Mouse (Mus musculus) cerebellum, adult (tissue): Measurements from ENCODE around the gene Sdsl.
A peak's percentile ranks its signal among the peaks of the same experiment; 100 is the strongest.

Source experiments
- ATAC-seq: cut with Nextera tagmentation; 2 replicates; pipeline ENCODE4 v1.9.2; 2017; ENCODE audit warnings: mild to moderate bottlenecking, moderate library complexity, mixed read lengths; ENCODE audit not compliant: insufficient number of reproducible peaks, low FRiP score, low TSS enrichment

The Sdsl gene

DNA sequence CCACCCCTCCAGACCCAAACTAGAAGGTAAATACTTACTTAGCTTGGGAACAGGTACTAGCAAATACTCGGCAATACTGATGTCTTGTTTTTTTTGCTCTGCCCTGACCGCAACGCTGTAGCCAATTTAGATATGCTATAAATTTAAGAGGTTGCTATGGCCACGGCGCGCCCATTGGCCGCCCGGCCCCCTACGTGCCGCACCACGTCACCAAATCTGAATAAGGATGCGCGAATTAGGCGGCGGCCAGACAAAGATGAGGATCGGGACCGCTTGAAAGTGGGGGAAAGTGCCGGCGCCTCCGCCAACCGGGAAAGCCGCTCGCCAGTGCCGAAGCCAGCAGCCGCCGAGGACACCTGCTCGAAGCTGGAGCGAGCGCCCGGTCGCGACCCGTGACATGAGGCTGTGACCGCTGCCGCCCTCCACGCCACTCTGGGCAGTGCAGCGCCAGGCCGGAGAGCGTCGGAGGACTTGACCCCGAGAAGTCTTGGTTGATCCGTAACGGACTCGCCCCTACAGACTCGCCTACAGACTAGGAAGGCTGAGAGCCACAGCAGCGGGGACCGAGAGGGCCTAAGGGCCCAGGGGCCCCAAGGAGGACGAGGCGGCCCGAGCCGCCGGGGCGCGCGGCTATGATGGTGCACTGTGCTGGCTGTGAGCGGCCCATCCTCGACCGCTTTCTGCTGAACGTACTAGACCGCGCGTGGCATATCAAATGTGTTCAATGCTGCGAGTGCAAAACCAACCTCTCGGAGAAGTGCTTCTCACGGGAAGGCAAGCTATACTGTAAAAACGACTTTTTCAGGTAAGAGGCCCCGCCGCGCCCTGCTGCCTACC is 40.7 kb downstream of the Sdsl start, which contains the start of gene Lhx5:
Gene Lhx5, plus strand, starts transcription at position 51 of the 837 bp plus-strand sequence.
- ATAC-seq: 0 out of 2 replicates have a peak, but pooled peaks have one; percentile 20

DNA sequence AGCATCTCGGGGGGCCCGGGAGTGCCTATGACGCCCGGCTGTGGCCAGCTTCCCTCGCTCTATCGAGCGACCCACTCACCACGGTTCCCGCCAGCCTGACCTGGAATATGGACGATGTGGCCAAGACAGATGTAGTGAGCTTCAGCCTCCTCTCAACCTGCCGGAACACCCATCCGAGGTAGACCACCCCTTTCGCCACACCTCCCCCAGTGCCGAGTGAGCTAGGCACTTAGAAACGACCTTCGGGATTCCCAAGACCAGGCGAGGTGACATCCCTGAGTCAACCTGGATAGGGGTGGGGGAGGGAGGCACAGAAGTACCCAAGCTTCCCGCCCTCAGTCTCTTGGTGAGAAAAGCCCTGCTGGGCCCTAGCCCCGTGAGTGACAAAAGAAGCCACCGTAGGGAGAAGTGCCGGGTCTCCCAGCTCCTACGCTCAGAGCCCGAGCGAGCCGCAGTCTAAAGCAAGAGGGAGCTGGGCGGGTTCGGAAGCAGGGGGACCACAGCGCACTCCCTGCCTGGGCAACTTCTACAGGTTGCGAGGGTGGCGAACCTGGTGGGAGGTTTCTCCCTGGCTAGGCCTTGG is 41.5 kb downstream of the Sdsl start:
- ATAC-seq: no peak

- no peak for ATAC-seq
Measured at GRCm38 (mm10) chr5:120429692-120430091, 42.9 kb downstream of the Sdsl start.

DNA sequence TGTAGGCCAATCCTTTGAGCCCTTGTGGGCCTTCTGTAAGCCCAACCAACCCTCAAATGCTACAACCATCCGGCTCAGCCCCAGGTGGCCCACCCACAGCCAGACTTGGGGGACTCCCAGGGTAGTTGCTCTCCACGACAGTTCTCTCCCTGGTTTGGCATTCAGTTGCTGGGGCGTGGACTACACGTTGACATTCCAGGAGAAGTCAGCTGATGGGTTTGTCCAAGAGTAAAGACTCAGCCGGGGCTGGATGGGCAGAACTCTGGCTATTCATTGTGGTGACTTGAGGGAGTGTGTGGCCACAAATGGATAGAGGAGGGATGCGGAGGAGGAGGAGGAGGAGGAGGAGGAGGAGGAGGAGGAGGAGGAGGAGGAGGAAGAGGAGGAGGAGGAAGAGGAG is 43.6 kb downstream of the Sdsl start:
- ATAC-seq: no peak

DNA sequence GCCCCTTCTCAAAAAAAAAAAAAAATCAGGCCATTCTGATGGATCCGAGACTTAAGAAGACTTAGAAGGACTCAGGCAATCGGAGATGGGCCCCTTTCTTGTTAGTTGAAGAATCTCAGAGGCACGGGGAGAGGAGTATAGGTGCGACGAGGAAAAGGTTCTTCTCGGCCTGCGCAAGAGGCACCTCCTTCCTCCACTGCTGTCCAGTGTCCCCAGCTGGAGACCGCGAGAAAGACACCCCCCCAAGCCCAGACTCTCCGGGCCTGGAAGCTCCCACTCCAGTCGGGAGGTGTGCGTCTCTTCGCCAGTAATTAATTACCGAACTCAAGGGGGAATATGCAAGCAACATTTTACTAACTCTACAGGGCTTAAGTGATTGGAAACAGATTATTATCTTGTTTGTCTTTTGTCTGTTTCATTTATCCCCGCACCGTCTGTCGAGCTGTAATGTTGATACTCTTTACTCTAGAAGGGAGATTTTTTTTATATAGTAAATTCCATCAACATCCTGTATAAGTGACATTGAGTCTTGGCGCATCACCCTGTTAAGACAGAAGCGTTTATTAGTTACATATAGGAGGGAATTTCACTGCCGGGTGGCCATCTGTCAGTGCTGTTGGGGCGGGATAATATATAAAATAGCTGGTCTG is 44.3 kb downstream of the Sdsl start:
- no peak for ATAC-seq

DNA sequence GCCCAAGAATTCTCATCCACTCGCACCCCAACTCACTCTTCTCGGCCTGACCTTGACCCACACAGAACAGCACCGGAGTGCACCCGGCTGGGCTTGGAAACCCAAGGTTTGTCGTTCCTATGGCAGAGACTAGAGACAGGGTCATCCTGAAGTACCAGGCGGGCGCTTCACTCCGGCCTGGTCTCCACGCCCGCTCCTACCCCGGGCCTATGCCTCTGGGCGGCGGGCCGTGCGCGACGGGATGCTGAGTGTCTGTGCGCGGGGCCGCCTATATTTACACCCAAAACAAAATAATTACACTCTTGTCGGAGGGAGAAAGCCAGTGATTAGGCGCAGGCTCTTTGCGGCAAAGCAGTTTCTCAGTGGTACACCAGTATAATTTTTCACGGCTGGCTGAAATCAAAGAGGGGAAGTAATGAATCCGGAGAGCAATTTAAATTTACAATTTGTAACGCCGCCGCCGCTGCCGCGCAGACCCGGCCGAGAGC is 45.1 kb downstream of the Sdsl start:
- no peak for ATAC-seq

DNA sequence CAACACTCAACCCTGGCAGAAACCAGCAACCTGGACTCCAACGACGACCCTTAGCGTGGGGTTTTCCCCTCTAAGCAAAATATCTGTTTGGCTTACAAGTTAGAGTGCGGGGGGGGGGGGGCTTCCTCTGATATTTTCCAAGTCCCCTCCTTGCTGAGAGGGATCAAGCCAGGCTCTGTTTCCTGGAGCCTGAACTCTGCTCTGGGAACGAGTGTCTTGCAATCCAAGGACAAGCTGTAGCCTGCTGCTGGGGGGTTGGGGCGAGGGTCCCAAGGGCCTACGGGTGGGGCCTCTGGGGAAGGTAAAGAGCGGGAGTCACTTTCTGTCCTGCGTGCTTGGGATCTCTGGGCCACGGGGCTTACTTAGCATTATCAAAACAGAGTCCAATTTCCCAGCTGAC is 46.0 kb downstream of the Sdsl start:
- ATAC-seq: no peak

DNA sequence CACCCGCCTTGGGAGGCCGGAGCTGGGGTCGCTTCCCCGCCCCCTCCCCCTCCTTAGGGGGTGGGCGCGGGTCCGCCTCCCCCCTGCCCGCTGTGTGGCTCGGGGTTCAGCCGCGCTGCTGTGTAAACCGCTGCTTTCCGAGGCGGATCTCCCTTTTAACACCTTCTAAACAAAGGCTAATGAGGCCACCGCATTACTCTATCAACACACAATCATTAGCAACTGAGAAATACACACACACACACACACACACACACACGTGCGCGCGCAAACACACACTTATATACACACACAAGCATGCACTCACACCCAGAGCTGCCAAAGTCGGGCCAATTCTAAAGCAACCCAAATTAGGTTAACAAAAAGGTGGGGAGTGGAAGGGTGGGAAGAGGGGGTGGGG is 46.9 kb downstream of the Sdsl start:
- no peak for ATAC-seq

DNA sequence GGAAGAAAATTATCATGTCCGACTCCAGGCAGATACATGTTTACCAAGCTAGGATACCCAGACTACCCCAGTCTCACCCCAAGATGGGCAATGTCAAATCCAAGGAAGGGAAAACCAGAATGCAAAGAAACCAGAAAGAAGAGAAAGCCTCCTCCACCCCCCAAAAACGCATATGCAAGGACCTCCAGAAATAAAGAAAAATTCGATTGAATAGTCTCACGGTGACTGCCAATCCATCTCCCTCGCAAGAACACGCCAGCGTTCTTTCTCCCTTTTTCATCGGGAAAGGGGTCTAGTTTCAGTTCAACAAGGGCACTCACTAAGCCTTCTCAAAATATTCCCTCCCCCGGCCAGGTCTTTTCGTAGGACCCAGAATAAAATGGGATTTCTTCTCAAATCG is 48.0 kb downstream of the Sdsl start:
- no peak for ATAC-seq

DNA sequence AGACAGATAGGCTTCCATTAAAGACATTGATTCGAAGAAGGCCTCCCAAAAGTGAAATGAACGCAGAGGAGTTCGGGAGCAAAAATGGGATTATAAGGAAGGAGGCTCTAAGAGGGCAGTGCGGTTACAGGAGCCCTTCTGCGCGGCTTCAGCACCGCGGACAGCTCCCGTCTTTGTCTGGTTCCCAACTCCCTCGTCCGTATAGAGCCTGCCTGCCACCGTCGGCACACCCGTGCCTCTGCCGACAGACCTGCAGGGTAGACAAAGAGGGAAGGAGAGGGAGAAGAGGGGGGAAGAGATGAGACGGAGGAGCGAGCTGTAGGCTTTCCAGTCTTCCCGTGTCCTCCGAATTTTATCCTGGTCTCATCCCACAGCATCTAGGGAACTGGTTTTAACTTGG is 48.6 kb downstream of the Sdsl start:
- ATAC-seq: no peak

DNA sequence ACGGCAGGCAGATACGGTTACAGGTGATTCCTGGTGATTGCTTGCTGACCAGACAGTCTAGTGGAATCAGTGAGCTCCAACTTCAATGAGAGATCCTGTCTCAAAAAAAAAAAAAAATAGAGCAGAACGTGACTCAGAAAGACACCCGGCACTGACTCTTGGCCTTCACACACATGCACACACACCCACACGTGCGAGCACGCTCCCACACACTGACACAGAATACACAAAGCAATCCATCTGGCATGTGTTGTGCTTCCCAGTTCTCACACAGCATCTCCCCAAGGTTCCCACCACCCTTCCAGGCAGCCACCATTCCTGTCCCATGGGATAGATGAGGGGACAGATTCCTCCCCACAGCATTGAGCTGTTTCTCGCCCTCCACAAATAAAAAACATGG is 52.5 kb downstream of the Sdsl start:
- ATAC-seq: no peak

DNA sequence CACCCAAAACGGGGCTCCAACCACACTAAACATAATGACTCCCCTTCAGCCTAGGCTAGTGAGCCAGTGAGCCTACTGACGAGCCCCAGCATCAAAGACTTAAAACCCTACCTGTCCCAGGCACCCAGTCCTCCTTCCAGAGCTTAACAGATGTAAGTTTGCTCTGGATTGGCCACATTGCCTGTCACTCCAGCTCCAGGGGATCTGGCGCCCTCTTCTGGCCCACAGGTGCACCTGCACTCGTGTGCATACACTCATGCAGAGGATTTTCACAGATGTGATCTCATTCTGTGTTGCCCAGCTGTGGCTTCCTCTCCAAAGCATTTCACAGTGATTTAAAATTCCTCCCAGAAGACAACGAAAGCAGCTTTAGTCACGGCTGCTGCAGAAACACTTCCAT is 59.2 kb downstream of the Sdsl start:
- no peak for ATAC-seq

- no peak for ATAC-seq
Measured at GRCm38 (mm10) chr5:120409385-120410378, 62.9 kb downstream of the Sdsl start.

DNA sequence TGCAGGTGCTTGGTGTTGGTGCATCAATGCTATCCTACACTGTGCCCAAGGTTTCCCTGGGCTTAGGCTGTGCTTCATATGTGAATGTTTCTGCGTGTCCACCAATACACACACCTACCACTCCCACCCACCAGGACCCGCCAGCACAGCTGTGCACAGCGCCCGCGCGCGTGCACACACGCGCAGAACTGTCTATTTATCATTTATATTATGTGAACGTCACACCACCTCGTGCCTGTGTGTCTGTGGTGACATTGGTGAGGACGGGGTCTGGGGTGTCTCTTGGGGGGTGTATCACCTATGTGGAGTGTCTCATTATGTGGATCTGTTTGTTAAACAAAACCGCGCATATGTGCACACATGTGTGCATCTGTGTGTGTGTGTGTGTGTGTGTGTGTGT is 63.7 kb downstream of the Sdsl start:
- no peak for ATAC-seq
